Mouse (Mus musculus) forebrain, embryonic 11.5 days (tissue): ENCODE measurements around the gene Zfp961. TPM values are rescaled to one million over a fixed set of nuclear protein-coding genes. Genes with fewer than 3 reads are reported as not detected.
A peak's percentile ranks its signal among the peaks of the same experiment; 100 is the strongest.

Source experiments
- ATAC-seq: fragments of 200-750 bp; cut with Nextera tagmentation; replicated peaks from 2 replicates; pipeline ENCODE4 v1.8.0; 2017; ENCODE audit warnings: moderate TSS enrichment; ENCODE audit not compliant: low FRiP score
- DNase-seq: peaks from one replicate; pipeline ENCODE4 v3.0.0-alpha.2; 2017; ENCODE audit warnings: low spot score
- H3K27ac ChIP-seq: fragments of 300-500 bp; sonication (generic); 2 replicates; pipeline ENCODE4 v1.5.1; 2014; ENCODE audit warnings: low read depth, low read length
- H3K27me3 ChIP-seq: fragments of 300-500 bp; sonication (generic); 2 replicates; pipeline ENCODE4 v1.6.1; 2014; ENCODE audit warnings: mild to moderate bottlenecking, low read length, mixed read lengths; ENCODE audit not compliant: control insufficient read depth, insufficient read depth
- H3K36me3 ChIP-seq: fragments of 300-500 bp; sonication (generic); 2 replicates; pipeline ENCODE4 v1.6.1; 2014; ENCODE audit warnings: mild to moderate bottlenecking, low read length, moderate library complexity, mixed read lengths; ENCODE audit not compliant: control insufficient read depth, insufficient read depth
- H3K4me1 ChIP-seq: fragments of 300-500 bp; sonication (generic); replicated peaks from 2 replicates; pipeline ENCODE4 v1.6.1; 2014; ENCODE audit warnings: low read length, mixed read lengths; ENCODE audit not compliant: control insufficient read depth, insufficient read depth
- H3K4me2 ChIP-seq: fragments of 300-500 bp; sonication (generic); 2 replicates; pipeline ENCODE4 v1.6.1; 2014; ENCODE audit warnings: low read depth, mild to moderate bottlenecking, low read length, moderate library complexity, mixed read lengths; ENCODE audit not compliant: severe bottlenecking
- H3K4me3 ChIP-seq: fragments of 300-500 bp; sonication (generic); 2 replicates; pipeline ENCODE4 v1.5.1; 2014; ENCODE audit warnings: low read depth, low read length
- H3K9ac ChIP-seq: fragments of 300-500 bp; sonication (generic); 2 replicates; pipeline ENCODE4 v1.6.1; 2014; ENCODE audit warnings: low read length
- H3K9me3 ChIP-seq: fragments of 300-500 bp; sonication (generic); 2 replicates; pipeline ENCODE4 v1.6.1; 2016; ENCODE audit warnings: low read length, mixed read lengths; ENCODE audit not compliant: control insufficient read depth
- WGBS: fragments of 180-500 bp; shearing (Covaris S2); extraction: QIAGEN DNeasy Blood & Tissue Kit; methylation state at CpG from one replicate; pipeline ENCODE4 v1.1.7; 2014; 5-methylcytosine and 5-hydroxymethylcytosine counted together
- polyA plus RNA-seq: library from polyadenylated mRNA; unstranded; fragments of >200 nt; fragmentation: Nextera tagmentation; extraction: Ambion mirVana; gene quantifications from 2 replicates; pipeline ENCODE4 v1.2.1, GENCODE M21; 2014

Gene Zfp961
- polyA plus RNA-seq, 1 experiment from 2014 or later, result 31.2 TPM

DNA sequence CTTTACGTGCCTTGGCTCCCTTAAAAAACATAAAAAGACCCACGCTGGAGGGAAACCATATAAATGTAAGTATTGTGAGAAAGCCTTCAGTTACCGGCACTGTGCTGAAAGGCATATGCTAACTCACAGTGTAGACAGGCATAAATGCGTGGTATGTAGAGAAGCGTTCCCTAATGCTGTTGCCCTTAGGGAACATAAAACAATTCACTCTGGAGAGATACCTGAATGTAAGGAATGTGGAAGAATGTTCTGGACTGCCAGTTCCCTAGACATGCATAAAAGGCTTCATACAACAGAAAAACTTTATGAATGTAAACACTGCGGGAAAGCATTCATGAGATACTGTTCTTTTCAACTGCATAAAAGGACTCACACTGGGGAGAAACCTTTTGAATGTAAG is 17.3 kb downstream of the Zfp961 start:
- H3K9ac ChIP-seq, result no peak overlapping the region
- no peak overlapping the region for H3K4me2 ChIP-seq
- 91% methylated on average over 6 of the region's 6 CpGs for WGBS
- DNase-seq, result no peak
- H3K36me3 ChIP-seq, result peaks cover 19% of the 10 kb centered on the region
- ATAC-seq, result no peak
- no peaks in the 10 kb centered on the region for H3K4me1 ChIP-seq
- no peaks in the 10 kb centered on the region for H3K27me3 ChIP-seq
- no peak overlapping the region for H3K4me3 ChIP-seq
- H3K9me3 ChIP-seq, result peaks cover 8% of the 10 kb centered on the region; the same call in 1 of the 2 replicates
- no peak overlapping the region for H3K27ac ChIP-seq

DNA sequence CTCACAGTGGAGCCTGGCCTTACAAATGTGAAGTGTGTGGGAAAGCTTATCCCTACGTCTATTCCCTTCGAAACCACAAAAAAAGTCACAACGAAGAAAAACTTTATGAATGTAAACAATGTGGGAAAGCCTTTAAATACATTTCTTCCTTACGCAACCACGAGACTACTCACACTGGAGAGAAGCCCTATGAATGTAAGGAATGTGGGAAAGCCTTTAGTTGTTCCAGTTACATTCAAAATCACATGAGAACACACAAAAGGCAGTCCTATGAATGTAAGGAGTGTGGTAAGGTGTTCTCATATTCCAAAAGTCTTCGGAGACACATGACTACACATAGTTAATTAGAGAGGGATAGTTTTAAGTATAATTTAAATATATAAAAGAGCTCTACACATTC is 17.8 kb downstream of the Zfp961 start:
- Histone ChIP-seq H3K4me2 (no peak overlapping the region), H3K9ac (no peak overlapping the region), H3K4me1 (no peaks in the 10 kb centered on the region), H3K9me3 (peaks cover 8% of the 10 kb centered on the region; the same call in 1 of the 2 replicates), H3K4me3 (no peak overlapping the region), H3K27me3 (no peaks in the 10 kb centered on the region), H3K27ac (no peak overlapping the region), H3K36me3 (peaks cover 19% of the 10 kb centered on the region)
- DNase-seq (no peak), ATAC-seq (no peak)
- 93% methylated on average over 6 of the region's 6 CpGs for WGBS

DNA sequence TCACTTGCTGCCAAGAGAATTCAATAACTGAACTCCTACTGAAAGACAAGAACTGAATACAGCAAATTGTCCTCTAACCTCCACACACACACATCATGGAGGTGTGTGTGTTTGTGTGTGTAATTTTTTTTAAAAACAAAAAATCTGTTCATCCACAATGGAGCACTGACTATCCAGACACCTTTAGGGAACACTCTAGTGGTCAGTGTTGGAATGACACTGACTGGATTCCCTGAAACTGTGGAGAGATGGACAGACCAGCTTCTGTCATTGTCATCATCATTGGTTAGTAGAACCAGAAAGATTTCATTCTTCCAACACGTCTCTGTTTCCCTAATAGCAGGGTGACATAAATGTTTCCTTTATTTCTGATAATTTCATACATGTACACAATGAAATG is 21.1 kb downstream of the Zfp961 start:
- H3K4me3 ChIP-seq, result no peak overlapping the region
- ATAC-seq, result no peak
- no peak for DNase-seq
- H3K9me3 ChIP-seq, result peaks cover 5% of the 10 kb centered on the region; the same call in 1 of the 2 replicates
- no peaks in the 10 kb centered on the region for H3K27me3 ChIP-seq
- 68% methylated on average over 1 of the region's 1 CpGs for WGBS
- no peak overlapping the region for H3K9ac ChIP-seq
- no peaks in the 10 kb centered on the region for H3K4me1 ChIP-seq
- H3K4me2 ChIP-seq, result no peak overlapping the region
- peaks cover 5% of the 10 kb centered on the region for H3K36me3 ChIP-seq
- H3K27ac ChIP-seq, result no peak overlapping the region

DNA sequence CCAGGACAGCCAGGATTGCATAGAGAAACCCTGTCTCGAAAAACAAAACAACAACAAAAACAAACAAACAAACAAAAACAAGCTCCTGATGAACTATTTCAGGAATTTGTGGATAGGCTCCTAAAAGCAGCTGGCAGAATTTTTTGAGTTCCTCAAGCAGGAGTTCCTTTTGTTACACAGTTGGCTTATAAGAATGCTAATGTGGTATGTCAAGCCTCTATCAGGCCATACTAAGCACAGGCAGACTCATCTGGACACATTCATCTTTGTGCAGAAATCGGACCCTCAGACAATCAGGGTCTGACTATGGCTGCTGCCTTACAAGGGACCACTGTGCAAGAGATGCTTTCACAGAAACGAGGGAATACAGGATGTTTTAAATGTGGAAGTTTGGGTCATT is 23.4 kb downstream of the Zfp961 start:
- H3K36me3 ChIP-seq, result no peaks in the 10 kb centered on the region; the same call in 1 of the 2 replicates
- 84% methylated on average over 3 of the region's 3 CpGs for WGBS
- H3K4me2 ChIP-seq, result no peak overlapping the region
- H3K4me3 ChIP-seq, result no peak overlapping the region
- DNase-seq (no peak), ATAC-seq (no peak)
- no peaks in the 10 kb centered on the region for H3K27me3 ChIP-seq
- H3K27ac ChIP-seq, result no peak overlapping the region
- no peaks in the 10 kb centered on the region for H3K9me3 ChIP-seq
- no peaks in the 10 kb centered on the region for H3K4me1 ChIP-seq
- no peak overlapping the region for H3K9ac ChIP-seq

DNA sequence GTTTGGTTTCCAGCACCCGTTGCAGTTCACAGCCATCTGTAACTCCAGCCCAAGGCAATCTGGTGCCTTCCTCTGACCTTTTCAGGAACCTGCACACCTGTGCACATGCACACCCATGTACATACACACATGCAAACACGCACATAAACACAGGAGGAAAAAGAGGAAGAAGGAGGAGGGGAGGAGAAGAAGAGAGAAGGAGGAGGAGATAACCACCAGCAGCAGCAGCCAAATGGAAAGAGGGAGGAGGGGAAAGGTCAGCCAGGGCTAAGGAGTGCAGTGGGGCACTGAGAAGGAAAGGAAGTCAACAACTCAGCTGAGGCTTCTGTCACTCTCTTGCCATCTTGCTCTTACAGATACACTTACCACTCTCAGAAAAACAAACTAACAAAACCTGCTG is 30.2 kb downstream of the Zfp961 start:
- no peak overlapping the region for H3K4me3 ChIP-seq
- no peaks in the 10 kb centered on the region for H3K36me3 ChIP-seq
- H3K27me3 ChIP-seq, result no peaks in the 10 kb centered on the region
- WGBS, result 85% methylated on average over 2 of the region's 2 CpGs
- H3K4me2 ChIP-seq, result no peak overlapping the region
- DNase-seq (no peak), ATAC-seq (no peak)
- no peaks in the 10 kb centered on the region for H3K9me3 ChIP-seq
- no peak overlapping the region for H3K27ac ChIP-seq
- H3K4me1 ChIP-seq, result no peaks in the 10 kb centered on the region
- no peak overlapping the region for H3K9ac ChIP-seq

DNA sequence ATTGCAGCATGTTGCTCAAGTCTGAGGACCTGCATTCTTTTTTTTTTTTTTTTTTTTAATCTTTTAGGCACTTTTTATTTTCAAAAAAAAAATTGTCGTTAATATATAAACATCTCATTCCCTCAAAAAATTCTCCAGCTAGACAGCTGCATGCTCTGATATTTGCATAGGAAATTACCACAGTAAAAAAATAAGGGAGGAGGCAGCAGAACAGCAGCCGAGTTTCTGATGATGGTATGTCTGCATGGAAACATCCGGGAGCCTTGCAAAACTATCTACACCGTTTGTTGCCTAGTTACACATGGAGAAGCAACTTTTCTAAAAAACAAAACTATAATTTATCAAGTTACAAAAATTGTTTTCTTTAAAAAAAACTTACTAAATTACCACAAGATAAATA is 30.6 kb downstream of the Zfp961 start:
- ATAC-seq (no peak), DNase-seq (no peak)
- H3K9me3 ChIP-seq, result no peaks in the 10 kb centered on the region
- WGBS, result 91% methylated on average over 4 of the region's 4 CpGs
- no peak overlapping the region for H3K4me2 ChIP-seq
- H3K4me1 ChIP-seq, result no peaks in the 10 kb centered on the region
- H3K4me3 ChIP-seq, result no peak overlapping the region
- H3K9ac ChIP-seq, result no peak overlapping the region
- H3K27ac ChIP-seq, result no peak overlapping the region
- no peaks in the 10 kb centered on the region for H3K36me3 ChIP-seq
- H3K27me3 ChIP-seq, result no peaks in the 10 kb centered on the region

DNA sequence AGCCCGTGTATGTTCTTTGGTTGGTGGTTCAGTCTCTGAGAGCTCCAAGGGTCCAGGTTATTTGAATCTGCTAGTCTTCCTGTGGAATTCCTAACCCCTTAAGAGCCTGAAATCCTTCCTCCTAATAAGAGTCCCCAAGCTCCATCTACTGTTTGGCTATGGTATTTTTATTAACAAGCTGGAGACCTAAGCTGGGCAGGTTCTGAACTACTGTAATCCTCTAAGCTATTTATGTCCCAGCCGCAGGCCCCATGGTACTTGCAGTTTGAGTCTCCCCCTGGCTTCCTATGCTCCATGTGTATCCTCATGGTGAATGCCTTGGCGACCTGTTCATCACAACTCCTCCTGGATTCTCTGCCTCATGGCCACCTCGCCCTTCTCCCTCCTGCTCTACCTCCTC is 33.8 kb downstream of the Zfp961 start:
- no peak overlapping the region for H3K4me3 ChIP-seq
- ATAC-seq (no peak), DNase-seq (no peak)

DNA sequence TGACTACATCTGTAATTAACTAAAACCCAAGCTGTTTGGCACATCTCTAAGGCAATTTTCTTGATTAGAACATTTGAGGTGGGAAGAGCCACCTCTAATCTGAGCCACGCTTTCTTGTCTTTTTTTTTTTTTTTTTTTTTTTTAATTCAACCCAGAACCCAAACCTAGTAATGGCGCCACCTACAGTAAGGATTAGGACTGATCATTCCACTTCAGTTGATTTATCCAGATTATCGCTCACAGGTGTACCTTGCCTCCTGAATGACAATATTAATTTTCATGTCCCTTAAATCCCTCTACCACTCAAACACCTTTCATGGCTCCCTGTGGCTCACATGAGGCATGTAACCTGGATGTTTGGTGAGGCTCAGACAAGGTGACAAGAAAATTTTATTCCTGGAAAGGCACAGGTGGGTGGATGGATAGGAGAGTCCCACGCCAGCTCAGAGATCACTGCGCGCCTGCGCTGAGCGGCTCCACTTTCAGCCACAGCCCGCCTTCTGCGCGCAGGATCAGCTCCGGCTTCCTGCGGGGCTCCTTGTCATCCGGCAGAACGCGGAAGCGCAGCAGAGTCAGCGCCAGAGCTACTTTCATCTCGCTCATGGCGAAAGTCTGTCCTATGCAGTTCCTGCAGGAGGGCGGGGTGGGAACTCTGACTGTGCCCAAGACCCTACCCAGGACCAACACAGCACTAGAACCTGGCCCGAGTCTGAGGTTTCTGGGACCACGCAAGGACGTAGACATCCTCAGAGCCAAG is 37.5 kb downstream of the Zfp961 start:
- Histone ChIP-seq H3K9ac (peak overlapping the region; percentile 55), H3K4me2 (peak overlapping the region; percentile 54), H3K4me1 (no peaks in the 10 kb centered on the region), H3K27me3 (no peaks in the 10 kb centered on the region), H3K9me3 (no peaks in the 10 kb centered on the region), H3K36me3 (no peaks in the 10 kb centered on the region), H3K4me3 (peak overlapping the region; percentile 31), H3K27ac (no peak overlapping the region)
- peak; percentile 73 for DNase-seq
- 17% methylated on average over 24 of the region's 24 CpGs for WGBS
- peak; percentile 68 for ATAC-seq

More for the DNA sequence above, 33.8 kb downstream of the Zfp961 start:
- Histone ChIP-seq H3K4me1 (no peaks in the 10 kb centered on the region), H3K4me2 (no peak overlapping the region), H3K9ac (no peak overlapping the region), H3K36me3 (no peaks in the 10 kb centered on the region), H3K27me3 (no peaks in the 10 kb centered on the region), H3K9me3 (no peaks in the 10 kb centered on the region), H3K27ac (no peak overlapping the region)
- 63% methylated on average over 4 of the region's 4 CpGs for whole genome bisulfite sequencing
